Mouse (Mus musculus) MEL (cell line): ENCODE results near the gene Wdr82. TPM values are rescaled to one million over a fixed set of nuclear protein-coding genes. Genes with fewer than 3 reads are reported as not detected.

Experiments used
- DNase-seq: peaks from one replicate; pipeline ENCODE4 v3.0.0; 2011; ENCODE audit warnings: low read depth, low spot score
- H3K27ac ChIP-seq: 2 replicates; pipeline ENCODE4 v1.5.1; 2012; ENCODE audit warnings: low read depth, mild to moderate bottlenecking, control low read depth, low read length, moderate library complexity; ENCODE audit not compliant: control insufficient read depth
- H3K27me3 ChIP-seq, 2 experiments: fragments of 150-350 bp in 1 of 2; sonication (generic) in 1 of 2; 2 replicates each; pipeline ENCODE4 v1.6.1; 2012; ENCODE audit warnings: low read length in 2 of 2, mild to moderate bottlenecking in 2 of 2, improper control_type of control experiment in 1 of 2, moderate library complexity in 1 of 2; ENCODE audit not compliant: insufficient read depth in 2 of 2, control insufficient read depth in 1 of 2
- H3K36me3 ChIP-seq, 2 experiments: 2 replicates each; pipeline ENCODE4 v1.6.1; 2012 to 2014; ENCODE audit warnings: low read length in 2 of 2, improper control_type of control experiment in 1 of 2, inconsistent platforms in 1 of 2, mild to moderate bottlenecking in 1 of 2; ENCODE audit not compliant: insufficient read depth in 2 of 2, control insufficient read depth in 1 of 2
- H3K4me1 ChIP-seq, 2 experiments: fragments of 150-350 bp in 1 of 2; sonication (generic) in 1 of 2; 2 replicates each; pipeline ENCODE4 v1.6.1; 2012; ENCODE audit warnings: low read length in 2 of 2, improper control_type of control experiment in 1 of 2, mild to moderate bottlenecking in 1 of 2; ENCODE audit not compliant: insufficient read depth in 2 of 2, control insufficient read depth in 1 of 2
- H3K4me3 ChIP-seq, 2 experiments: fragments of 150-350 bp in 1 of 2; sonication (generic) in 1 of 2; 2 replicates each; pipeline ENCODE4 v1.5.1; 2012; ENCODE audit warnings: low read depth in 2 of 2, low read length in 2 of 2, mild to moderate bottlenecking in 2 of 2, moderate library complexity in 2 of 2, control low read depth in 1 of 2, improper control_type of control experiment in 1 of 2; ENCODE audit not compliant: control insufficient read depth in 1 of 2, insufficient read depth in 1 of 2
- H3K79me2 ChIP-seq: 2 replicates; pipeline ENCODE4 v1.6.1; 2012; ENCODE audit warnings: mild to moderate bottlenecking, low read length, moderate library complexity; ENCODE audit not compliant: control insufficient read depth, poor library complexity, insufficient read depth
- H3K9ac ChIP-seq: 2 replicates; pipeline ENCODE4 v1.6.1; 2012; ENCODE audit warnings: low read depth, mild to moderate bottlenecking, control low read depth, low read length, moderate library complexity; ENCODE audit not compliant: control insufficient read depth, poor library complexity, severe bottlenecking
- H3K9me3 ChIP-seq: fragments of 150-350 bp; sonication (generic); replicated peaks from 2 replicates; pipeline ENCODE4 v1.6.1; 2012; ENCODE audit warnings: mild to moderate bottlenecking, low read length, improper control_type of control experiment, moderate library complexity; ENCODE audit not compliant: insufficient read depth
- CHD2 ChIP-seq: IDR thresholded peaks from 2 replicates; pipeline ENCODE4 v1.6.1; 2011; ENCODE audit warnings: low read length, improper control_type of control experiment
- CTCF ChIP-seq, 3 experiments: IDR thresholded peaks in 2 of 3; conservative IDR thresholded peaks in 1 of 3; 2 replicates each; pipeline ENCODE4 v1.5.1; 2011 to 2012; ENCODE audit warnings: low read length in 3 of 3, low read depth in 2 of 3, mild to moderate bottlenecking in 2 of 3, improper control_type of control experiment in 1 of 3, inconsistent platforms in 1 of 3, mixed read lengths in 1 of 3, moderate library complexity in 1 of 3; ENCODE audit not compliant: control insufficient read depth in 1 of 3, insufficient read depth in 1 of 3, poor library complexity in 1 of 3, severe bottlenecking in 1 of 3
- E2F4 ChIP-seq: IDR thresholded peaks from 2 replicates; pipeline ENCODE4 v1.6.1; 2011; ENCODE audit warnings: low read depth, low read length, improper control_type of control experiment, borderline replicate concordance
- ELF1 ChIP-seq: IDR thresholded peaks from 2 replicates; pipeline ENCODE4 v1.6.1; 2014; ENCODE audit warnings: low read depth, mild to moderate bottlenecking, inconsistent platforms, low read length, improper control_type of control experiment, moderate library complexity
- EP300 ChIP-seq, 2 experiments: IDR thresholded peaks; 2 replicates each; pipeline ENCODE4 v1.6.1; 2011; ENCODE audit warnings: improper control_type of control experiment in 2 of 2, low read length in 2 of 2, low read depth in 1 of 2, mild to moderate bottlenecking in 1 of 2
- ETS1 ChIP-seq: IDR thresholded peaks from 2 replicates; pipeline ENCODE4 v1.6.1; 2012; ENCODE audit warnings: low read depth, mild to moderate bottlenecking, inconsistent platforms, low read length, improper control_type of control experiment, moderate library complexity
- GABPA ChIP-seq: IDR thresholded peaks from 2 replicates; pipeline ENCODE4 v1.6.1; 2012; ENCODE audit warnings: low read depth, mild to moderate bottlenecking, inconsistent platforms, low read length, improper control_type of control experiment, moderate library complexity
- GATA1 ChIP-seq: IDR thresholded peaks from 2 replicates; pipeline ENCODE4 v1.6.1; 2011; ENCODE audit warnings: low read depth, low read length, improper control_type of control experiment
- JUND ChIP-seq: IDR thresholded peaks from 2 replicates; pipeline ENCODE4 v1.6.1; 2011; ENCODE audit warnings: low read depth, mild to moderate bottlenecking, improper control_type of control experiment, low read length
- MAFK ChIP-seq: IDR thresholded peaks from 2 replicates; pipeline ENCODE4 v1.6.1; 2011; ENCODE audit warnings: low read depth, mild to moderate bottlenecking, low read length, improper control_type of control experiment, borderline replicate concordance
- MAX ChIP-seq: IDR thresholded peaks from 2 replicates; pipeline ENCODE4 v1.6.1; 2011; ENCODE audit warnings: low read length, improper control_type of control experiment
- MAZ ChIP-seq: IDR thresholded peaks from 2 replicates; pipeline ENCODE4 v1.6.1; 2012; ENCODE audit warnings: low read depth, mild to moderate bottlenecking, inconsistent platforms, low read length, improper control_type of control experiment
- MEF2A ChIP-seq: IDR thresholded peaks from 2 replicates; pipeline ENCODE4 v1.6.1; 2014; ENCODE audit warnings: low read depth, mild to moderate bottlenecking, inconsistent platforms, low read length, improper control_type of control experiment; ENCODE audit not compliant: poor library complexity, insufficient replicate concordance, severe bottlenecking; ENCODE audit errors: extremely low read depth
- MXI1 ChIP-seq: IDR thresholded peaks from 2 replicates; pipeline ENCODE4 v1.6.1; 2011; ENCODE audit warnings: mild to moderate bottlenecking, low read depth, low read length, improper control_type of control experiment
- MYC ChIP-seq: IDR thresholded peaks from 2 replicates; pipeline ENCODE4 v1.6.1; 2011; ENCODE audit warnings: low read depth, mild to moderate bottlenecking, low read length, improper control_type of control experiment, moderate library complexity
- POLR2AphosphoS2 ChIP-seq: IDR thresholded peaks from 2 replicates; pipeline ENCODE4 v1.6.1; 2011; ENCODE audit warnings: low read length, improper control_type of control experiment
- POLR2AphosphoS5 ChIP-seq: IDR thresholded peaks from 2 replicates; pipeline ENCODE4 v1.6.1; 2012; ENCODE audit warnings: low read depth, borderline replicate concordance, mild to moderate bottlenecking, inconsistent platforms, low read length, moderate library complexity, mixed read lengths
- RAD21 ChIP-seq: IDR thresholded peaks from 2 replicates; pipeline ENCODE4 v1.6.1; 2011; ENCODE audit warnings: mild to moderate bottlenecking, low read depth, low read length, improper control_type of control experiment
- RCOR1 ChIP-seq: IDR thresholded peaks from 2 replicates; pipeline ENCODE4 v1.6.1; 2012; ENCODE audit warnings: low read depth, mild to moderate bottlenecking, inconsistent platforms, low read length, improper control_type of control experiment
- SMC3 ChIP-seq: IDR thresholded peaks from 2 replicates; pipeline ENCODE4 v1.6.1; 2011; ENCODE audit warnings: low read depth, low read length, improper control_type of control experiment
- USF1 ChIP-seq: IDR thresholded peaks from 2 replicates; pipeline ENCODE4 v1.6.1; 2014; ENCODE audit warnings: low read depth, mild to moderate bottlenecking, inconsistent platforms, low read length, improper control_type of control experiment, moderate library complexity
- USF2 ChIP-seq, 2 experiments: IDR thresholded peaks; 2 replicates each; pipeline ENCODE4 v1.6.1; 2011 to 2012; ENCODE audit warnings: improper control_type of control experiment in 2 of 2, low read length in 2 of 2, borderline replicate concordance in 1 of 2, inconsistent platforms in 1 of 2, low read depth in 1 of 2, mild to moderate bottlenecking in 1 of 2; ENCODE audit not compliant: insufficient read depth in 1 of 2
- ZC3H11A ChIP-seq: IDR thresholded peaks from 2 replicates; pipeline ENCODE4 v1.6.1; 2012; ENCODE audit warnings: low read depth, mild to moderate bottlenecking, inconsistent platforms, low read length, improper control_type of control experiment
- ZKSCAN1 ChIP-seq: IDR thresholded peaks from 2 replicates; pipeline ENCODE4 v1.6.1; 2012; ENCODE audit warnings: low read depth, mild to moderate bottlenecking, inconsistent platforms, low read length, improper control_type of control experiment, moderate library complexity
- ZMIZ1 ChIP-seq: IDR thresholded peaks from 2 replicates; pipeline ENCODE4 v1.6.1; 2012; ENCODE audit warnings: low read depth, mild to moderate bottlenecking, inconsistent platforms, low read length, improper control_type of control experiment, moderate library complexity
- polyA plus RNA-seq, 2 experiments: library from polyadenylated mRNA; stranded (reverse) in 1 of 2; unstranded in 1 of 2; fragments of >175 nt in 1 of 2; fragments of >200 nt in 1 of 2; gene quantifications; 2 replicates each; pipeline versions ENCODE4 v1.2.1 to v1.2.4; 2012; ENCODE audit warnings: low replicate concordance in 2 of 2, low read depth in 1 of 2; ENCODE audit not compliant: insufficient read length in 2 of 2, insufficient read depth in 1 of 2, missing spikeins in 1 of 2
- total RNA-seq: library from RNA; depleted of rRNA; stranded (reverse); fragments of 300-350 nt; gene quantifications from 2 replicates; pipeline ENCODE4 v1.2.3, GENCODE M21; 2012

The Wdr82 gene
- total and polyA plus RNA-seq, 3 experiments = 41.7 to 108 (median 72.2) TPM

DNA sequence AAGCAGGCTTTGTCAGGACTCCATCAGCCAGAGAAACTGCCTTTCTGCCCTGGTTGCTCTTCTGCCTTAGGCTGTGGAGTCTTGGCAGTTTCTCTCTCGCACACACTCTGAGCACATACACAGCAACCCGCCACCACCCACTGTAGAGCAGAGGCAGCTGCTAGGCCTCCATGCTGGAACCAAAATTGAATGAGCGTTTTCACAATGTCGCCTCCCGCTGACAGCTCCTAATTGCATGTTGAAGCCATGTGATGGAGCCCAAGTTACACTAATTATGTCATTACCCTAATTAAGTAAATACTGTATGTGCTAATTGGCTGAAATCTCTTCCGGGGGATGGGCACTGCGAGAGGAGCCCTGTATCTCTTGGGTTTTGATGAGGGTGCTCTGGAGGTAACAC lies 26.6 kb upstream of the Wdr82 start:
- no peaks in the 10 kb centered on the region for H3K36me3 ChIP-seq
- TF ChIP-seq MAZ = no peak
- TF ChIP-seq POLR2AphosphoS5 = no peak
- no peak for TF ChIP-seq RAD21
- no peak for TF ChIP-seq USF1
- TF ChIP-seq MXI1 = no peak
- TF ChIP-seq SMC3 = no peak
- no peak for TF ChIP-seq GABPA
- no peak for TF ChIP-seq ZC3H11A
- TF ChIP-seq E2F4 = no peak
- TF ChIP-seq RCOR1 = no peak
- no peak for TF ChIP-seq MEF2A
- TF ChIP-seq MAX = no peak
- TF ChIP-seq ZKSCAN1 = no peak
- TF ChIP-seq GATA1 = no peak
- TF ChIP-seq JUND = no peak
- no peak for TF ChIP-seq CTCF (IDR thresholded peaks at IDR 0.05 in 2 of 3, conservative IDR thresholded peaks at IDR 0.05 in 1 of 3; ENCODE audit: control insufficient read depth in 1 of 3, insufficient read depth in 1 of 3, low read depth in 2 of 3, low read length in 3 of 3, poor library complexity in 1 of 3, severe bottlenecking in 1 of 3)
- TF ChIP-seq ZMIZ1 = no peak
- TF ChIP-seq EP300 (IDR thresholded peaks at IDR 0.05; ENCODE audit: low read depth in 1 of 2, low read length in 2 of 2) = no peak
- TF ChIP-seq MYC = no peak
- no peak for TF ChIP-seq USF2 (IDR thresholded peaks at IDR 0.05; ENCODE audit: borderline replicate concordance in 1 of 2, insufficient read depth in 1 of 2, low read depth in 1 of 2, low read length in 2 of 2)
- no peaks in the 10 kb centered on the region for H3K4me1 ChIP-seq
- no peak overlapping the region for H3K27ac ChIP-seq
- H3K4me3 ChIP-seq = no peak overlapping the region
- peaks cover 0 to 5% of the 10 kb centered on the region in 2 experiments; a peak in 2 of 4 replicates for H3K27me3 ChIP-seq
- DNase-seq = no peak
- H3K79me2 ChIP-seq = no peaks in the 10 kb centered on the region
- no peaks in the 10 kb centered on the region for H3K9me3 ChIP-seq
- no peak overlapping the region for H3K9ac ChIP-seq

GRCm38 (mm10) chr9:106145582-106145981 lies 25.1 kb upstream of the Wdr82 start:
- TF ChIP-seq MAFK (no peak), USF2 (IDR thresholded peaks at IDR 0.05; ENCODE audit: borderline replicate concordance in 1 of 2, insufficient read depth in 1 of 2, low read depth in 1 of 2, low read length in 2 of 2) (no peak), GATA1 (no peak), ETS1 (no peak), ZMIZ1 (no peak), GABPA (no peak), ZC3H11A (no peak), ZKSCAN1 (no peak), USF1 (no peak), ELF1 (no peak), CHD2 (no peak), POLR2AphosphoS2 (no peak), RAD21 (no peak), MYC (no peak)
- Histone ChIP-seq H3K27ac (no peak overlapping the region), H3K4me1 (no peaks in the 10 kb centered on the region), H3K36me3 (no peaks in the 10 kb centered on the region), H3K27me3 (peaks cover 0 to 7% of the 10 kb centered on the region in 2 experiments; a peak in 2 of 4 replicates), H3K9ac (no peak overlapping the region), H3K9me3 (no peaks in the 10 kb centered on the region), H3K4me3 (no peak overlapping the region), H3K79me2 (no peaks in the 10 kb centered on the region)
- DNase-seq = no peak
